Mouse (Mus musculus) megakaryocyte, embryonic 14.5 days (primary cell): ENCODE measurements around the gene Cnih3.

ENCODE experiments used
- FLI1 ChIP-seq: IDR thresholded peaks from 2 replicates; pipeline ENCODE4 v1.6.1; 2012; ENCODE audit warnings: low read length, inconsistent platforms, mixed read lengths
- GATA1 ChIP-seq: IDR thresholded peaks from 3 replicates; pipeline ENCODE4 v1.6.1; 2012; ENCODE audit warnings: mixed read lengths, low read length, inconsistent platforms, borderline replicate concordance

DNA sequence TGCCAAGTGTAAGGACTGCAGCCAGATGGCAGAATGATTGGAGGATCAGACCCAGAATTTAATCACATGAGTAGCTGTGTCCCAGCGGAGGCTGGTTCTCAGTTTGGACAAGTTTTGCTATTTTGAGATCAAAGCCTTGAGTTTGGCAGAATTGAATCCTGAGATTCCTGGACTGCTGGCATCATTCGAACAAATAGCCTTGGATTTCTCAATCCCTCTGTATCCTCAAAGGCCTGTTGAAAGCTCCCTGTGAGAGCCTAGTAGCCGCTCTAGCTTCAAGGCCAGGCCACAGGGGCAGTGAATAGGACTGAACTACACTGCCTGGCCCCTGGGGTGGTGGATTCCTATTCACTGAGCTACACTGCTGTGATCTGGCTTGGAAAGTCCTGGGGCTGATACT lies 44.4 kb upstream of the Cnih3 start:
- TF ChIP-seq GATA1, result no peak
- no peak for TF ChIP-seq FLI1
